Mouse (Mus musculus) midbrain, embryonic 16.5 days (tissue): Measurements from ENCODE around the gene Rps15. TPM values are rescaled to one million over a fixed set of nuclear protein-coding genes. Genes with fewer than 3 reads are reported as not detected.

Experiments
- ATAC-seq: fragments of 200-750 bp; cut with Nextera tagmentation; 2 replicates; pipeline ENCODE4 v1.8.0; 2017; ENCODE audit warnings: moderate TSS enrichment
- H3K27ac ChIP-seq: fragments of 300-500 bp; sonication (generic); 2 replicates; pipeline ENCODE4 v1.5.1; 2014; ENCODE audit warnings: mild to moderate bottlenecking, low read length, mixed read lengths
- H3K27me3 ChIP-seq: fragments of 300-500 bp; sonication (generic); 2 replicates; pipeline ENCODE4 v1.6.1; 2014; ENCODE audit warnings: low read depth, low read length, mixed read lengths; ENCODE audit not compliant: control insufficient read depth, insufficient read depth
- H3K36me3 ChIP-seq: fragments of 300-500 bp; sonication (generic); 2 replicates; pipeline ENCODE4 v1.6.1; 2014; ENCODE audit warnings: mild to moderate bottlenecking, low read length, moderate library complexity, mixed read lengths; ENCODE audit not compliant: control insufficient read depth, insufficient read depth
- H3K4me1 ChIP-seq: fragments of 300-500 bp; sonication (generic); 2 replicates; pipeline ENCODE4 v1.6.1; 2014; ENCODE audit warnings: mild to moderate bottlenecking, low read length, mixed read lengths; ENCODE audit not compliant: control insufficient read depth, insufficient read depth
- H3K4me2 ChIP-seq: fragments of 300-500 bp; sonication (generic); 2 replicates; pipeline ENCODE4 v1.6.1; 2014; ENCODE audit warnings: mild to moderate bottlenecking, low read length, mixed read lengths
- H3K4me3 ChIP-seq: fragments of 300-500 bp; sonication (generic); 2 replicates; pipeline ENCODE4 v1.5.1; 2014; ENCODE audit warnings: low read depth, mild to moderate bottlenecking, low read length, moderate library complexity, mixed read lengths
- H3K9ac ChIP-seq: fragments of 300-500 bp; sonication (generic); 2 replicates; pipeline ENCODE4 v1.6.1; 2014; ENCODE audit warnings: low read depth, low read length, mixed read lengths
- H3K9me3 ChIP-seq: fragments of 300-500 bp; sonication (generic); replicated peaks from 2 replicates; pipeline ENCODE4 v1.6.1; 2014; ENCODE audit warnings: mild to moderate bottlenecking, low read length, mixed read lengths; ENCODE audit not compliant: control insufficient read depth, poor library complexity, severe bottlenecking
- WGBS: fragments of 180-500 bp; shearing (Covaris S2); extraction: QIAGEN DNeasy Blood & Tissue Kit; methylation state at CpG from one replicate; pipeline ENCODE4 v1.1.7; 2014; 5-methylcytosine and 5-hydroxymethylcytosine counted together
- polyA plus RNA-seq: library from polyadenylated mRNA; unstranded; fragments of >200 nt; fragmentation: Nextera tagmentation; extraction: Ambion mirVana; gene quantifications from 2 replicates; pipeline ENCODE4 v1.2.1, GENCODE M21; 2015

Rps15 gene
- polyA plus RNA-seq, 1 experiment from 2014 or later = 465 TPM

- 35% methylated on average over 11 of the region's 11 CpGs for WGBS
- no peak overlapping the region for H3K4me3 ChIP-seq
- H3K36me3 ChIP-seq = peaks cover 57% of the 10 kb centered on the region
- no peak overlapping the region for H3K4me2 ChIP-seq
- no peak for ATAC-seq
- peaks cover 6% of the 10 kb centered on the region for H3K4me1 ChIP-seq
- no peaks in the 10 kb centered on the region for H3K27me3 ChIP-seq
- no peak overlapping the region for H3K9ac ChIP-seq
- no peaks in the 10 kb centered on the region for H3K9me3 ChIP-seq
- no peak overlapping the region for H3K27ac ChIP-seq
These were observed 24.1 kb downstream of the Rps15 start for GRCm38 (mm10) chr10:80316359-80316781.

DNA sequence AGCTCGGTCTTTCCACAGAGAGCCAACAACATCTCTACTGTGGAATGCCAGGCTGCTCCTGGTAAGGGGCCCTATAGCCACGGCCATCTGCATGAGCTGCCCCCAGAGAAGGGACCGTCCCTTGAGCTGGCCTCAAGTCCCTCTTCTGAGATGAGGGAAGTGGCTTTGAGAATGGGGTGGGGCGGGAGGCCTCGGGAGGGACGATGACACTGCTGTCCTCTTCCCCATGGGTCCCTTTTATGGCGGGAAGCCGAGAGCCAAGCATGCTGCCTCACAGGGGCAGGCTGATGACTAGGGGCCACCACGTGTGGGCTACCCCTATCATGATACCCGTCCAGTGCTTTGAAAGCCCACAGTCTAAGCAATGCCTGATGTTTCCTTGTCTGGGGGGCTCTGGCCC is 24.8 kb downstream of the Rps15 start:
- H3K4me3 ChIP-seq = no peak overlapping the region
- 57% methylated on average over 10 of the region's 10 CpGs for WGBS

GRCm38 (mm10) chr10:80320340-80320760 is 28.1 kb downstream of the Rps15 start, which contains the start of gene 2310011J03Rik:
TSS of gene 2310011J03Rik (minus strand) at chr10:80320537.
- peaks cover 18% of the 10 kb centered on the region for H3K4me1 ChIP-seq
- peaks cover 24% of the 10 kb centered on the region for H3K36me3 ChIP-seq
- ATAC-seq = peak; percentile 61
- no peaks in the 10 kb centered on the region for H3K27me3 ChIP-seq
- H3K9me3 ChIP-seq = no peaks in the 10 kb centered on the region
- H3K4me3 ChIP-seq = peak within 1 kb of the TSS; percentile 66
- WGBS = under 1% methylated on average over 34 of the region's 34 CpGs
- H3K4me2 ChIP-seq = peak within 1 kb of the TSS; percentile 91
- H3K27ac ChIP-seq = peak within 1 kb of the TSS; percentile 57; the same call in 1 of the 2 replicates
- H3K9ac ChIP-seq = peak within 1 kb of the TSS; percentile 68

More for the DNA sequence above, 24.8 kb downstream of the Rps15 start:
- Histone ChIP-seq H3K27ac (no peak overlapping the region), H3K36me3 (peaks cover 53% of the 10 kb centered on the region), H3K9me3 (no peaks in the 10 kb centered on the region), H3K4me2 (no peak overlapping the region), H3K9ac (no peak overlapping the region), H3K27me3 (no peaks in the 10 kb centered on the region), H3K4me1 (peaks cover 6% of the 10 kb centered on the region)
- ATAC-seq = no peak

- no peak overlapping the region for H3K27ac ChIP-seq
- 81% methylated on average over 6 of the region's 6 CpGs for WGBS
- no peaks in the 10 kb centered on the region for H3K27me3 ChIP-seq
- H3K4me2 ChIP-seq = no peak overlapping the region
- peaks cover 16% of the 10 kb centered on the region for H3K36me3 ChIP-seq
- no peaks in the 10 kb centered on the region for H3K9me3 ChIP-seq
- no peak for ATAC-seq
- peaks cover 18% of the 10 kb centered on the region for H3K4me1 ChIP-seq
- no peak overlapping the region for H3K4me3 ChIP-seq
- H3K9ac ChIP-seq = no peak overlapping the region
These were observed 28.9 kb downstream of the Rps15 start for GRCm38 (mm10) chr10:80321014-80321669.

DNA sequence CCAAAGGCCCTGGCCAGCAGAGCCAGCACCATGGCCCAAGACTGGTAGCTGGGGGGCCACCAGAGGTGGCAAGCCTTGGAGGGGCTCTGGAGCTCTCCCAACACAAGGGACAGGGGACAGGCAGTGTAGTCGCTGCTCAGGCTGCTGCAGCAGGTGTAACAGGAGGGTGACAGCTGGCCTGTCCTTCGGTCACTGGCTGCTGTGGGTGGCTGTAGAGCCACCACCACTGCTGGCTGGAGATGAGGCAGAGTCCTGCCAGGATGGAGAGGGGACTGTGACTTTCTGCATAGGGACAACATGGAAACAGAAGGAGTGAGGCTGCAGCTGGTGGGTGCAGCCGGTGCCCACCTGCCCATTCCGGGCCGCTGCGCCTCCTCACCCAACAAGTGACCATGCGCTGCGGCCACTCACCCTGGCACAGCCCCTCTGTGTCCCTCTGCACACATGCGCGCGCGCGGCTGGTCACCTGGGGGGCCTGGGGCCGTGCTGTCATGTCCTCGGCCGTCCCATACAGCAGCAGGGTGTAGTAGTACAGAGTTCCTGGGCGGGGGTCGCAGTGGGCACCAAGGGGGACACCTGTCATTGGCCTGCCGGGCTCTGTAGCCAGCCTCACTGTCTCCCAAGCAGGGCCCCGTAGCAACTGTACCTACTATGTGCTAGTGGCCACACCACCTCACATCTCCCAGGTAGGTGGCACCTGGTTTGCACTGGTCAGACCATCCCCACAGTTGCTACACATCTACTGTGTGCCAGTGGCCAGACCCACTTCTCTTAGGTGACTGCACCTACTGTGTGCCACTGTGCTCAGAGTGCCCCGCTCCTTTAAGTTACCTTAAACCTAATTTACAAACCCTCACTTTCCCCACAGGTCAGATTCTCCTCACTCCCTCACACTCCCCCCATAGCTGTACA is 29.7 kb downstream of the Rps15 start:
- no peak for ATAC-seq
- WGBS = 93% methylated on average over 21 of the region's 21 CpGs

GRCm38 (mm10) chr10:80322811-80323211 is 30.6 kb downstream of the Rps15 start:
- Histone ChIP-seq H3K4me3 (peak overlapping the region; percentile 43), H3K36me3 (peaks cover 4% of the 10 kb centered on the region; the same call in 1 of the 2 replicates), H3K27me3 (no peaks in the 10 kb centered on the region), H3K4me1 (peaks cover 18% of the 10 kb centered on the region), H3K27ac (no peak overlapping the region), H3K9ac (peak overlapping the region; percentile 62), H3K4me2 (peak overlapping the region; percentile 76), H3K9me3 (no peaks in the 10 kb centered on the region)
- WGBS = 5% methylated on average over 28 of the region's 28 CpGs
- no peak; the same call in 1 of the 2 replicates for ATAC-seq

More for the DNA sequence above, 29.7 kb downstream of the Rps15 start:
- no peak overlapping the region for H3K4me3 ChIP-seq
- peaks cover 11% of the 10 kb centered on the region; the same call in 1 of the 2 replicates for H3K36me3 ChIP-seq
- H3K9ac ChIP-seq = no peak overlapping the region
- peak overlapping the region; percentile 76; the same call in 1 of the 2 replicates for H3K4me2 ChIP-seq
- H3K4me1 ChIP-seq = peaks cover 18% of the 10 kb centered on the region
- no peaks in the 10 kb centered on the region for H3K9me3 ChIP-seq
- H3K27ac ChIP-seq = no peak overlapping the region
- no peaks in the 10 kb centered on the region for H3K27me3 ChIP-seq

- Histone ChIP-seq H3K4me1 (peaks cover 18% of the 10 kb centered on the region), H3K9me3 (no peaks in the 10 kb centered on the region), H3K27me3 (no peaks in the 10 kb centered on the region), H3K27ac (no peak overlapping the region), H3K9ac (peak overlapping the region; percentile 62), H3K4me2 (peak overlapping the region; percentile 76), H3K4me3 (peak overlapping the region; percentile 43), H3K36me3 (peaks cover under 1% of the 10 kb centered on the region; the same call in 1 of the 2 replicates)
- ATAC-seq = no peak
- 2% methylated on average over 42 of the region's 46 CpGs for WGBS
These were observed 31.2 kb downstream of the Rps15 start for GRCm38 (mm10) chr10:80323261-80324119.
